Mouse (Mus musculus) liver, embryonic 14.5 days (tissue): ENCODE measurements around the gene Pgs1.

Experiments
- CTCF ChIP-seq: IDR thresholded peaks from 2 replicates; pipeline ENCODE4 v1.5.1; 2016; ENCODE audit warnings: antibody characterized with exemption, low read depth, control low read depth
- EP300 ChIP-seq: IDR thresholded peaks from 2 replicates; pipeline ENCODE4 v1.6.1; 2016; ENCODE audit warnings: antibody characterized with exemption, low read depth

GRCm38 (mm10) chr11:118013339-118013738 is 27.2 kb downstream of the Pgs1 start:
- TF ChIP-seq CTCF (no peak), EP300 (no peak)
